Comparison of ENCODE assay signal across 15 mouse cellular contexts in the genomic region with DNA sequence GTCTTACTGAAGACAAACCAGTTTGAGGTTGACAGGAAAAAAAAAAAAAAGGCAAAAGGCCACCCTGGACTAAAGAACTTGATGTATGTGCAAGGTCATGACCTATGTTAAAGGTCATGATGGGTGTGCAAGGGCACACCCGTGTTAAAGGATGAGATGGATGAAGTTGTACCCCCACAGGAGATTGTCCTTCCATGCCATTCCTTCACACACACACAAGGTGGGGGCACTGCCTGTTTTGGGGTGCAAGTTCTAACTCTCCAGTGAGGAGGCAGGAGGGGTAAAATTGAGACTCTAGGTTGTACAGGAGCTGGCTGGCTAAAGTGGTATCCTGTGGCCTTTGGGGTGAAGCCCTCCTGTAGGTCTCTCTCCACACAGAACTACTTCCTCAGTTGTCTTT.
DNase-seq lines count a peak whose midpoint lies in the region; ATAC-seq and TF ChIP-seq lines count a peak whose summit lies in the region.
"Had no signal": no experiment of that assay in that cellular context is flagged by ENCODE, and none has a peak within 500 bp of the region (broad histone marks: within the 10 kb centered on the region; RNA-seq: fewer than 3 reads in every experiment).

No protein-coding gene starts in this region.

- no peaks in the 10 kb centered on the region for H3K27me3 ChIP-seq in intestine, embryonic 14.5 days (replicated peaks; ENCODE audit: control insufficient read depth, insufficient read depth, low read length)
- H3K27me3 ChIP-seq in intestine, postnatal 0 days (replicated peaks; ENCODE audit: control insufficient read depth, insufficient read depth, low read length): no peaks in the 10 kb centered on the region
- no peaks in the 10 kb centered on the region for H3K27me3 ChIP-seq in forebrain, embryonic 11.5 days (ENCODE audit: control insufficient read depth, insufficient read depth, low read length)
- H3K27me3 ChIP-seq in midbrain, embryonic 12.5 days: 0 out of 2 replicates have a peak, but pooled peaks cover 4% of the 10 kb centered on the region
- H3K27me3 ChIP-seq: embryonic facial prominence, embryonic 15.5 days; heart, embryonic 13.5 days; limb, embryonic 12.5 days; liver, embryonic 12.5 days had no signal

- no peaks in the 10 kb centered on the region for H3K9me3 ChIP-seq in intestine, embryonic 14.5 days (ENCODE audit: control insufficient read depth, low read length)
- no peaks in the 10 kb centered on the region for H3K9me3 ChIP-seq in intestine, postnatal 0 days (ENCODE audit: control insufficient read depth)
- H3K9me3 ChIP-seq in forebrain, embryonic 11.5 days (ENCODE audit: control insufficient read depth, low read length): no peaks in the 10 kb centered on the region
- no peaks in the 10 kb centered on the region for H3K9me3 ChIP-seq in midbrain, embryonic 12.5 days
- H3K9me3 ChIP-seq: embryonic facial prominence, embryonic 15.5 days; limb, embryonic 12.5 days; liver, embryonic 12.5 days had no signal

- DNase-seq in intestine, embryonic 14.5 days (ENCODE audit: low spot score): no peak
- peak; percentile 46 for DNase-seq in embryo, embryonic 10.5 days (ENCODE audit: low spot score)
- no peak for DNase-seq in forebrain, embryonic 11.5 days (ENCODE audit: low spot score)
- no peak for DNase-seq in cerebellum, postnatal 36 days
- DNase-seq in right cerebral cortex, postnatal 36 days (ENCODE audit: low spot score in 2 of 2): no peak
- no peak for DNase-seq in thymus, postnatal 14 days
- DNase-seq: adrenal gland, adult 8-10 months; kidney, postnatal 36 days; lung, adult 2 months had no signal

- TF ChIP-seq CTCF in intestine, postnatal 0 days (IDR thresholded peaks at IDR 0.05; ENCODE audit: low read depth): no peak

- no peak for ATAC-seq in intestine, embryonic 14.5 days (replicated peaks; ENCODE audit: low FRiP score, low TSS enrichment, low read depth)
- ATAC-seq in intestine, postnatal 0 days: no peak
- no peak for ATAC-seq in forebrain, embryonic 11.5 days (replicated peaks; ENCODE audit: low FRiP score)
- ATAC-seq in midbrain, embryonic 12.5 days (ENCODE audit: low FRiP score, low read depth): 0 out of 2 replicates have a peak, but pooled peaks have one; percentile 24
- ATAC-seq: liver, embryonic 12.5 days had no signal

- no peak overlapping the region for H3K4me2 ChIP-seq in intestine, embryonic 14.5 days (ENCODE audit: low read length)
- no peak overlapping the region for H3K4me2 ChIP-seq in intestine, postnatal 0 days (replicated peaks; ENCODE audit: low read depth)
- no peak overlapping the region for H3K4me2 ChIP-seq in forebrain, embryonic 11.5 days (ENCODE audit: low read depth, low read length, severe bottlenecking)
- H3K4me2 ChIP-seq in midbrain, embryonic 12.5 days (replicated peaks): no peak overlapping the region; the same call in 1 of the 2 replicates
- H3K4me2 ChIP-seq: embryonic facial prominence, embryonic 15.5 days; heart, embryonic 13.5 days; limb, embryonic 12.5 days; liver, embryonic 12.5 days had no signal

- no peak overlapping the region for H3K9ac ChIP-seq in intestine, embryonic 14.5 days (ENCODE audit: low read length)
- H3K9ac ChIP-seq in intestine, postnatal 0 days (ENCODE audit: low read depth, low read length): no peak overlapping the region
- H3K9ac ChIP-seq in forebrain, embryonic 11.5 days (ENCODE audit: low read length): no peak overlapping the region
- H3K9ac ChIP-seq in midbrain, embryonic 12.5 days (replicated peaks): no peak overlapping the region
- H3K9ac ChIP-seq: embryonic facial prominence, embryonic 15.5 days; heart, embryonic 13.5 days; limb, embryonic 12.5 days; liver, embryonic 12.5 days had no signal

- H3K4me1 ChIP-seq in intestine, embryonic 14.5 days (replicated peaks; ENCODE audit: control insufficient read depth, insufficient read depth, low read length): no peaks in the 10 kb centered on the region
- no peaks in the 10 kb centered on the region for H3K4me1 ChIP-seq in intestine, postnatal 0 days (replicated peaks; ENCODE audit: control insufficient read depth, insufficient read depth, low read length)
- peaks cover 10% of the 10 kb centered on the region; the same call in 1 of the 2 replicates for H3K4me1 ChIP-seq in forebrain, embryonic 11.5 days (replicated peaks; ENCODE audit: control insufficient read depth, insufficient read depth, low read length)
- H3K4me1 ChIP-seq in midbrain, embryonic 12.5 days: peaks cover 30% of the 10 kb centered on the region
- H3K4me1 ChIP-seq: embryonic facial prominence, embryonic 15.5 days; heart, embryonic 13.5 days; liver, embryonic 12.5 days had no signal

- H3K4me3 ChIP-seq in intestine, embryonic 14.5 days (ENCODE audit: low read depth, low read length): no peak overlapping the region
- no peak overlapping the region for H3K4me3 ChIP-seq in intestine, postnatal 0 days (ENCODE audit: low read depth, low read length)
- H3K4me3 ChIP-seq in forebrain, embryonic 11.5 days (ENCODE audit: low read depth, low read length): no peak overlapping the region
- no peak overlapping the region for H3K4me3 ChIP-seq in midbrain, embryonic 12.5 days
- H3K4me3 ChIP-seq: embryonic facial prominence, embryonic 15.5 days; heart, embryonic 13.5 days; limb, embryonic 12.5 days; liver, embryonic 12.5 days had no signal

- H3K27ac ChIP-seq in intestine, embryonic 14.5 days (ENCODE audit: low read depth): peak overlapping the region; percentile 48; the same call in 1 of the 2 replicates
- no peak overlapping the region for H3K27ac ChIP-seq in intestine, postnatal 0 days (ENCODE audit: low read depth, low read length)
- peak overlapping the region; percentile 21; the same call in 1 of the 2 replicates for H3K27ac ChIP-seq in forebrain, embryonic 11.5 days (ENCODE audit: low read depth, low read length)
- no peak overlapping the region for H3K27ac ChIP-seq in midbrain, embryonic 12.5 days (replicated peaks)
- H3K27ac ChIP-seq: heart, embryonic 13.5 days; limb, embryonic 12.5 days; liver, embryonic 12.5 days had no signal

- H3K36me3 ChIP-seq in intestine, embryonic 14.5 days (ENCODE audit: control insufficient read depth, insufficient read depth, low read length): no peaks in the 10 kb centered on the region
- no peaks in the 10 kb centered on the region for H3K36me3 ChIP-seq in intestine, postnatal 0 days (ENCODE audit: control insufficient read depth, insufficient read depth)
- no peaks in the 10 kb centered on the region for H3K36me3 ChIP-seq in forebrain, embryonic 11.5 days (ENCODE audit: control insufficient read depth, insufficient read depth, low read length)
- no peaks in the 10 kb centered on the region for H3K36me3 ChIP-seq in midbrain, embryonic 12.5 days
- H3K36me3 ChIP-seq: embryonic facial prominence, embryonic 15.5 days; heart, embryonic 13.5 days; limb, embryonic 12.5 days; liver, embryonic 12.5 days had no signal

- WGBS in intestine, embryonic 14.5 days: 5% methylated on average over 1 of the region's 1 CpGs
- 14% methylated on average over 1 of the region's 1 CpGs for WGBS in intestine, postnatal 0 days
- WGBS in forebrain, embryonic 11.5 days: 8% methylated on average over 1 of the region's 1 CpGs
- WGBS in midbrain, embryonic 12.5 days: 0% methylated on average over 1 of the region's 1 CpGs

Comparison
In these comparisons a context has a peak if more than half of its experiments do, and no peak if none do; other contexts are left out.
1. H3K27ac ChIP-seq: peak in intestine, embryonic 14.5 days (single experiment) and forebrain, embryonic 11.5 days (single experiment); none in intestine, postnatal 0 days (single experiment) and midbrain, embryonic 12.5 days (single experiment).